Mouse (Mus musculus) kidney, adult 2 months (tissue): ENCODE results near the gene Arhgef28. TPM values are rescaled to one million over a fixed set of nuclear protein-coding genes. Genes with fewer than 3 reads are reported as not detected.

Experiments used
- DNase-seq: peaks from one replicate; pipeline ENCODE4 v3.0.0; 2021
- H3K27ac ChIP-seq: fragments of 200-500 bp; 2 replicates; pipeline ENCODE4 v1.5.1; 2012; ENCODE audit warnings: low read depth, low read length, control low read depth, inconsistent platforms; ENCODE audit not compliant: insufficient read depth
- H3K27me3 ChIP-seq: fragments of 200-500 bp; replicated peaks from 2 replicates; pipeline ENCODE4 v1.6.1; 2012; ENCODE audit warnings: mild to moderate bottlenecking, moderate library complexity, low read length, inconsistent platforms; ENCODE audit not compliant: control insufficient read depth, insufficient read depth
- H3K36me3 ChIP-seq: fragments of 200-500 bp; 2 replicates; pipeline ENCODE4 v1.6.1; 2012; ENCODE audit warnings: mild to moderate bottlenecking, moderate library complexity, low read length, inconsistent platforms; ENCODE audit not compliant: control insufficient read depth, insufficient read depth
- H3K4me1 ChIP-seq: fragments of 200-500 bp; 2 replicates; pipeline ENCODE4 v1.6.1; 2011; ENCODE audit warnings: low read length; ENCODE audit not compliant: control insufficient read depth, insufficient read depth
- H3K4me3 ChIP-seq: fragments of 200-500 bp; 2 replicates; pipeline ENCODE4 v1.5.1; 2011; ENCODE audit warnings: mild to moderate bottlenecking, low read depth, low read length, control low read depth; ENCODE audit not compliant: insufficient read depth
- CTCF ChIP-seq: fragments of 200-500 bp; conservative IDR thresholded peaks from 2 replicates; pipeline ENCODE4 v1.5.1; 2011; ENCODE audit warnings: low read depth, mild to moderate bottlenecking, control low read depth, low read length, moderate library complexity, mixed read lengths; ENCODE audit not compliant: insufficient read depth, insufficient read length
- POLR2A ChIP-seq: fragments of 200-500 bp; IDR thresholded peaks from one replicate; pipeline ENCODE4 v1.6.1; 2011; ENCODE audit warnings: low read depth, low read length, control low read depth
- WGBS: fragments of 180-500 bp; shearing (Covaris S2); methylation state at CpG from one replicate; pipeline ENCODE4 v1.1.7; 2018; 5-methylcytosine and 5-hydroxymethylcytosine counted together
- polyA plus RNA-seq: library from polyadenylated mRNA; depleted of rRNA; stranded (reverse); fragments of >200 nt; gene quantifications from 2 replicates; pipeline ENCODE4 v1.2.3, GENCODE M21; 2012

Gene Arhgef28
- polyA plus RNA-seq, 1 experiment, result 39.3 TPM

DNA sequence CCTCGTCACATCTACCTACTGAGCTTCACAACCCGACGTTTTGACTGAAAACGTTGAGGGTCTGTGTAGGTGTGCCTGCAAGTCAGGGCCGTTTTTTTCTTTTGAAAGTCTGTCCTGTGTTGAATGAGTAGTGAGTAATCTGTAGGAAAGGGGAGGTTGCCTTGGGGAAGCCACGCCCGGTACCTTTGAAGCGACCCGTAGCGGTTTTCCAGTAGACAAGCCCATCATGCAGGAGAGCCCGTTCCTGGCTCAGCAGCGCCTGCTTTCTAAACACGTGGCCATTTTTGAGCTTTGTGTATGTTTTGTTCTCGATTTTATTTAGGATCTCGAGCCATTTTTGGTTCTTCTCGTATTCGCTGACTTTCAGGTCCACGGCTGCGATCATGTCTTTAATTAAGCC, 252.7 kb downstream of the Arhgef28 start:
- DNase-seq, result no peak
- no peaks in the 10 kb centered on the region for H3K27me3 ChIP-seq
- peaks cover 4% of the 10 kb centered on the region; the same call in 1 of the 2 replicates for H3K4me1 ChIP-seq
- no peak overlapping the region for H3K27ac ChIP-seq
- H3K36me3 ChIP-seq, result peaks cover 12% of the 10 kb centered on the region
- 87% methylated on average over 19 of the region's 19 CpGs for WGBS
- H3K4me3 ChIP-seq, result no peak overlapping the region
- no peak for TF ChIP-seq CTCF
- TF ChIP-seq POLR2A, result no peak

GRCm38 (mm10) chr13:97948856-97949255, 257.4 kb downstream of the Arhgef28 start:
- H3K27ac ChIP-seq, result no peak overlapping the region
- no peak overlapping the region for H3K4me3 ChIP-seq
- no peak for DNase-seq
- no peak for TF ChIP-seq POLR2A
- 84% methylated on average over 6 of the region's 6 CpGs for WGBS
- no peaks in the 10 kb centered on the region for H3K4me1 ChIP-seq
- peaks cover 6% of the 10 kb centered on the region for H3K36me3 ChIP-seq
- no peaks in the 10 kb centered on the region for H3K27me3 ChIP-seq

GRCm38 (mm10) chr13:97947598-97947997, 258.6 kb downstream of the Arhgef28 start:
- no peak overlapping the region for H3K27ac ChIP-seq
- no peak overlapping the region for H3K4me3 ChIP-seq
- H3K36me3 ChIP-seq, result peaks cover 5% of the 10 kb centered on the region
- TF ChIP-seq POLR2A (no peak), CTCF (no peak)
- no peaks in the 10 kb centered on the region for H3K27me3 ChIP-seq
- 59% methylated on average over 3 of the region's 3 CpGs for WGBS
- no peaks in the 10 kb centered on the region for H3K4me1 ChIP-seq
- no peak for DNase-seq

- no peak overlapping the region for H3K27ac ChIP-seq
- H3K4me1 ChIP-seq, result no peaks in the 10 kb centered on the region
- 61% methylated on average over 7 of the region's 7 CpGs for WGBS
- H3K36me3 ChIP-seq, result peaks cover 5% of the 10 kb centered on the region; the same call in 1 of the 2 replicates
- H3K4me3 ChIP-seq, result no peak overlapping the region
- H3K27me3 ChIP-seq, result no peaks in the 10 kb centered on the region
- DNase-seq, result peak; percentile 31
- no peak for TF ChIP-seq CTCF
- no peak for TF ChIP-seq POLR2A
Observed at GRCm38 (mm10) chr13:97946422-97946821, 259.8 kb downstream of the Arhgef28 start.

- Histone ChIP-seq H3K4me1 (no peaks in the 10 kb centered on the region; the same call in 1 of the 2 replicates), H3K4me3 (no peak overlapping the region), H3K27ac (no peak overlapping the region), H3K27me3 (no peaks in the 10 kb centered on the region), H3K36me3 (peaks cover 4% of the 10 kb centered on the region)
- DNase-seq, result no peak
- 79% methylated on average over 13 of the region's 13 CpGs for WGBS
- TF ChIP-seq POLR2A, result no peak
- no peak for TF ChIP-seq CTCF
Observed at GRCm38 (mm10) chr13:97941909-97942680, 264.1 kb downstream of the Arhgef28 start.

- H3K36me3 ChIP-seq, result peaks cover 8% of the 10 kb centered on the region
- no peaks in the 10 kb centered on the region for H3K27me3 ChIP-seq
- no peak overlapping the region for H3K27ac ChIP-seq
- no peak for DNase-seq
- TF ChIP-seq CTCF (no peak), POLR2A (no peak)
- 69% methylated on average over 6 of the region's 6 CpGs for WGBS
- no peak overlapping the region for H3K4me3 ChIP-seq
- H3K4me1 ChIP-seq, result no peaks in the 10 kb centered on the region; the same call in 1 of the 2 replicates
Observed at GRCm38 (mm10) chr13:97941099-97941498, 265.1 kb downstream of the Arhgef28 start.

DNA sequence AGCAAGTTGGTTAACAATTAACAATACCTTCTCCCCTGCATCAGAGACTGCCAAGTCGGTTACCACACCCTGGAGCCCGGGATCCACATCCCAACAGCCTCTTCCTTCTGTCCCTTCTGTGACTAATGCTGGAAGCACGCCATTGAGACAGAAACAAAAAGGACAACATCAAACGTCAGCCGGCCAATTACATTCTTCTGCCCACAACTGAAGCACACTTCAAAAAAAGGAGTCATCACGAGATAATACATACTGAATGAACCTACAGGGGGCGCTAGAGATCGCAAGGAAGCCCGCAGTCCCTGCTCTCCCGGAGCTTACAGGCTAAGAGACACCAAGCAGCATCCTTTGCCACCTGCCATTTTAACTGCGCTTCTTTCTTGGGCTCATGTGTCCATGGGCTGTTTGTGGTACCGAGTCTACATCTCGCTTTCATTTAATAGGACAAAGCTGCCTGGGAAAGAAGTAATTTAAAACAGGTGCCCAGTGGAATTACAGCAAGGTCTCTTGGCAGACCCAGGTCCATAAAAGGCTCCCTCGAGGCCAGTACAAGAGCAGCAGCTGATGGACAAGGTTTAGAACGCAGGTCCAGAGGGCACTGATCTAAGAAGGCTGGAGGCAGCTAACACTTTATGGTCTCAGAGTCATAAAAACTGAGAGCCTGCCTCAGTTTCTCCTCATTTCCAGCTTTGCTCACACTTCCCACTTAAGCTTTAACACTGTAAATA, 266.6 kb downstream of the Arhgef28 start:
- 55% methylated on average over 15 of the region's 15 CpGs for WGBS
- H3K27me3 ChIP-seq, result no peaks in the 10 kb centered on the region
- H3K4me1 ChIP-seq, result no peaks in the 10 kb centered on the region; the same call in 1 of the 2 replicates
- H3K36me3 ChIP-seq, result peaks cover 11% of the 10 kb centered on the region
- TF ChIP-seq CTCF, result no peak; the same call in 1 of the 2 replicates
- no peak for TF ChIP-seq POLR2A
- H3K4me3 ChIP-seq, result no peak overlapping the region
- peak; percentile 59 for DNase-seq
- no peak overlapping the region for H3K27ac ChIP-seq
